Mouse (Mus musculus): ENCODE measurements around the gene Hcrtr1.

DNA sequence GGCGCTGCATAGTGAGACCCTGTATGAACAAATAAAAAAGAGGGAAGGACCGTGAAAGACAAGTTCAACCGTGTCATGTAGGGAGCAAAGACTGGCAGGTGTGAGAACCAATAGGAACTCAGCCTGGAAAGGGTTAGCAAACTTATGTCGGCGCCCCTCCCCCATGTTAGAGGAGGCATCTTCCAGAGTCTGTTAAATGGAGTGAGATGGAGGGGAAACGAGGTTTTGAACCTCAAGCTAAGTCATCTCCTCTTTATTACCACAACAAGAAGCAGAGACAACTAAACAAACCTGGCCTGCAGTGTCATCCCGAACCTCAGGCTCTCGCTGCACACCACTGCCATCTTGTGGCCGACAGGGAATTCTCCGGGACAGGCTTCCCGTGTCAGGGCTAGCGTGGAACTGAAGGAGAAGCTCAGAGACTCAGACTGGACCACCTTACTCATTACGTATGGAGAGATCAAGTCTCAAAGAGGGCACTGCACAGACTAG, 49.7 kb upstream of the Hcrtr1 start:
- TF ChIP-seq ZNF384 (IDR thresholded peaks at IDR 0.05; ENCODE audit: low read depth, low read length) (0 out of 2 replicates have a peak, but pooled peaks have one; percentile 16), MAFK (IDR thresholded peaks at IDR 0.05; ENCODE audit: insufficient read depth, low read depth, low read length) (peak; percentile 37; the same call in 1 of the 2 replicates), HCFC1 (IDR thresholded peaks at IDR 0.05; ENCODE audit: borderline replicate concordance, insufficient read depth, low read length) (no peak), CHD2 (IDR thresholded peaks at IDR 0.05; ENCODE audit: low read depth, low read length) (peak; percentile 51; the same call in 1 of the 2 replicates), ZC3H11A (IDR thresholded peaks at IDR 0.05; ENCODE audit: borderline replicate concordance, low read depth, low read length) (peak; percentile 91; the same call in 1 of the 2 replicates)
